Mouse (Mus musculus) gastrocnemius, adult 8-10 months (tissue): ENCODE measurements around the gene Nkiras2. TPM values are rescaled to one million over a fixed set of nuclear protein-coding genes. Genes with fewer than 3 reads are reported as not detected.
"Not testable (repeated sequence)": the region's sequence is repeated elsewhere in the genome, so short reads cannot be mapped to it uniquely, and the experiment has no call there.

Experiments
- DNase-seq, 2 experiments: peaks; one replicate each; pipeline ENCODE4 v3.0.0; 2022; ENCODE audit warnings: low spot score in 2 of 2
- total RNA-seq, 4 experiments: library from RNA; stranded (reverse); gene quantifications; 2 replicates each; pipeline ENCODE4 v1.2.4; 2022

The Nkiras2 gene
- 10 to 100 TPM; 18.1 to 18.9 (median 18.6) TPM for total RNA-seq

DNA sequence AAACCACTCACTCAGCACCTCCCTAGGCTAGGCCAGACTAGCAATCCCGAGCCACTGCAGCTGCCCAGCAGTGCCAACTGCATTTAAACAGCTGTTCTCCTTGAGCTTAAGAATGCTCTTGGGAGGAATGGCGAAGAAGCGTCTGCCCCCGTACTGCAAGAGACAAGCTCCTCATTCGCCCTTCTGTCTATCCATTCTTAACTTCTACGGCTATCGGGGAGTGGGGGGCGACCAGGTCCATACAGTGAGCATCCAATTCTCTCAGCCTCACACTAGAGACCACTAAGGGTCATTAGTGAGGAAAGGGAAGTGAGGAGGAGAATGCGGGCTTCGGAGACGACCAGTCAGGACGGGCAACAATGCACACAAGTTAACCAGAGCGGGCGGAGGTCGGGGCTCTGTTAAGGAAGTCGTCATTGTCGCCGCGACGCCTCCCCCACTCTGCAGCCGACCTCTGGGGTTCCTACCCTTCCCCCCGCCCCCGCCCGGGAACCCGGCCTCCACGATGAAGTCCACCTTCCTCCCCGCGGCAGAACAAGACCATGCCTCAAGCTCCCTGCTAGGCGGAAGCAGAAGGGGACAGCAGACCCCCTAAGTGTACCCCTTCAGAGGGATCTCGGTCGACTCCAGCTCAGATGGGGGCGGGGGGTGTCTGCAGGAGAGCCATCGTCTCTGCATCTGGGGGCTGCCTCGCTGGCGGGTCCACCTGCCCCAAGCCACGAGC is at the start of gene Nkiras2:
TSS of gene Nkiras2 (plus strand) at position 484 of the 724 bp plus-strand sequence.
- DNase-seq, result no peak

DNA sequence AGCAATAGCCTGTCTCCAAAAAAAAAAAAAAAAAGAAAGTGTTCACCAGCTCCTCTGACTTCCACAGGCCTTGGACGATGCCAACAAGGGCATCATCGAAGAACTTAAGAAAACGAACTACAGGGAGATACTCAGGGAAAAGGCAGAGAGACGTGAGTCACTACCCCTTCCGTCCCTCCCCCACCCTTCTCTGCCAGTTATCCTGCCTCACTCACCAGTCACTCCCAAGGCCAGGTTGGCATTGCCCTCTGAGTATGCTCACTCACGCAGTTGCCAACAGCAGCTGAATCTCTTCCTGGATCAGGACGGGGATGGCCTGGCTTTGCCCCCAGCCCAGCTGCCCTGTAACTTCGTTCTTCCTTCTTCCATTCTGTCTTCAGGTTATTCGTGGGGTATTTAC is 49.3 kb upstream of the Nkiras2 start:
- DNase-seq, result no peak

DNA sequence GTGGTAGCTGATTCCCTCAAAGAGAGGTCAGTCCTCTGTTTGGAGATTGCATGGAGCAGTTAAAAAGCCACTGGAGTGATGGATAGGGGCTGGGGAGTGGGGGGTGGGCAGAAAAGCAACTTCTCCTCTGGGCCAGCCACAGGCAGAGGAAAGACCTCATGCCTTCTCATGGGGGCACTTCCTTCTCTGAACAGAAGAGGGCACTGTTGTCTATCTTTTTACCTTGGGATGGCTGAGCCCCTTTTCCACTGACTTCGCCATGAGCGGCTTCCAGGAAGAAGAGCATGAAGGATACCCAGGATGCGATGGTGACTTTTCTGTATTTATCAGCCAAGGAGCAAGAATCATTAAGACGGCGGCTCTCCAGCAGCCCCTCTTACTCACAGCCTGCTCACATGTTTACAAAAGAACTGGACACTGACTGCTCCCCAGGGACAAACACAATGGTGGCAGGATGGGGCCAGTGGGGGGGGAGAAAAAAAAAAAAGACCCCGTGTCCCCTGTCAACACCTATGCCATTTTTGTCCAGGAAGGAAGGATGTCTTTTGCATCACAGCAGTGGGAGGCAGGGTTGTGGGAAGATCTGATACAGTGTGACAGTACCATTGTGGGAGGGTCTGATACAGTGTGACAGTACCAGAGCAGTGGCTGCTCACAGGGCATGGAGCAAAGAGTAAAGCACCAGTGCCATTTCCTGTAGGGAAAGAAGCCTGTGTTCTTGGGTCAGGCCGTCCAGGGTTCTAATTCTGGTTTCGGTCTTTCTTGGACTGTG is 48.4 kb upstream of the Nkiras2 start:
- peak; percentile 43 to 62 for DNase-seq

DNA sequence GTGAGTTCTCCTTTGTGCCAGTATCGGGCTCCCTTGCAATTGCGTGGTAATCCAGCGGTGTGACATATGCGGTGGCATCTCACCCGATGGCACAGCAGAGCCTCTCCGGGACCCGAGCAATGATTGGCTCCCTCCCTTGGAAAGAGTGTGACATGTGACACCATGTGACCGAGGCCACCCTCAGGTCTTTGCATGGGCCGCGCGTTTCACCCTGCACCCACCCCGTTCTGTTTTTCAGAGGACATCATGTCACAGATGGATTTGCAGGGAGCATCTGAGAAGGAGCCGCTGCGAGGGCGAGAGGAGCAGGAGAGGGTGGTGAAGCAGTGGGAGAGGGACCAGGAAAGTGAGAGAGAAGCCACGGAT is 47.9 kb upstream of the Nkiras2 start:
- DNase-seq, result no peak

DNA sequence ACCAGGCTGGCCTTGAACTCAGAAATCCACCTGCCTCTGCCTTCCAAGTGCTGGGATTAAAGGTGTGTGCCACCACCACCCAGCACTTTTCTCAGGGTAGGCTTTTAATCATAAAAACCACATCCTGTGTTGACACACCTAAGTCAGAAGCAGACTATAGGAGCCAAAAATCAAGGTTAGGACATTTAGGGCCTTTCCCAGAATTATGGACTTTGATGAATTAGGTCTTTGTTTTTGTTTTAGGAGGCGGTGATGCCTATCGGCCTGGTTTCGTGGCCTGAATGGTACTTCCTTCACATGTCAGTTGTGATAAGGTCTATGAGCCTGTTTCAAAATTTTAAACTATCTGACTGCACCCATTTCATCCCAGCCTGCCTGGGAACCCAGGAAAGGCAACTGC is 44.9 kb upstream of the Nkiras2 start:
- no peak for DNase-seq

DNA sequence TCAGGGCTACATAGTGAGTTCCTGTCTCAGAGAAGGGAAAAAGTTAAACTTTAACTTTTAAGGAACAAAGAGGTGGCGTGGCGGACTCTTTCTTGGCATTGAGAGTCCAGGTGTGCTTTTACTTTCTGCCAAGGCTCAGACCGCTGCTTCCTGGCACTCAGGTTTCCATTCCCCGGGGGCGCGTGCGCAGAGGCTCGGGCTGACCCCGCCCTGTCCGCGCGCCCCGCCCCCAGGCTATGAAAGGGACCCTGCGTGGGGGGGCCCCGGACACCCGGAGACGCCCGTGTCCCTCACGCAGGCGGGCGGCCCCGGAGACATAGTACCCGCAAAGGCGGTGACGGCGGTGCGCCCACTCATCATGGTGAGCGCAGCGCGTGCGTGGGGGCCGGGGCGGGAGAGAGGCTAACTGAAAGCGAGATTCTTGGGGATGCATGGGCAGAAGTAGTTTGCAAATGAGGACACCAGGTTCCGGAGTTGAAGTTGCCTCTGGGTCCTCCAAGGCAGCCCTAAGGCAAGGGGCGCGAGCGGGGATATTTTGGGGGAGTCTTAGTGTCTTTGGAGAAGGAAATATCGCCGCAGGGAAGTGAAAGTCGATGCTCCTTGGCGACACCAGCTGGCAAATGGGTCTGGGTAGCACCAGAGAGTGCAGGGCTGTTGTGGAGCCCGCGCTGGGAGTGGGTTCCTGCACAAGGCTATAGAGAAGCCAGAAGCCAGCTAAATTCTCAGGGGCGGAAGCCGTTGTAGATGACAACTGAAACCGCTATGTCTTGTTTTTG is 44.1 kb upstream of the Nkiras2 start, which contains the start of gene Cnp:
TSS of gene Cnp (plus strand) at position 197 of the 776 bp plus-strand sequence.
- peak; percentile 59 to 60 for DNase-seq

DNA sequence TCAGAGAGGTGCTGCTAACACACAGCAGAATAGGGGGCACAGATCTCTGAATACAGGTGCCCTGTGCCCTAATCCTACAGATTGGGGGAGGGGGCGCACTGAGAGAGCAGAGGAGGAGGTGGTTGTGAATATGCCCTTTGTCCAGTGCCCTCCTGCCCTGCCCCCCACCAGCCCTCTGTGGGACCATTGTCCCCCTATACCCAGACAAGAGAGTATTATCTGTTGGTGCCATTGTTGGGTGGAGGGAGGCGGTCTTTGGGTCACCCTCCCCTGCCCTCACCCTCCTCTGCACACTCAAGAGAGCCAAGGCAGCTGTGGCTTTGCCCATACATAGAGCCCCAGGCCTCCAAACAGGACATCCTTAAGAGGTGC is 43.6 kb upstream of the Nkiras2 start:
- DNase-seq, result no peak

DNA sequence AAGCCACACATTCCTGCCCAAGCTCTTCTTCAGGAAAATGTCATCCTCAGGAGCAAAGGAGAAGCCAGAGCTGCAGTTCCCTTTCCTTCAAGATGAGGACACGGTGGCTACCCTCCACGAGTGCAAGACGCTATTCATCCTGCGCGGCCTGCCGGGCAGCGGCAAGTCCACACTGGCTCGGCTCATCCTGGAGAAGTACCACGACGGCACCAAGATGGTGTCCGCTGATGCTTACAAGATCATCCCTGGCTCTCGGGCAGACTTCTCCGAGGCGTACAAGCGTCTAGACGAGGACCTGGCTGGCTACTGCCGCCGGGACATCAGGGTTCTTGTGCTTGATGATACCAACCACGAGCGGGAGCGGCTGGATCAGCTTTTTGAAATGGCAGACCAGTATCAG is 42.8 kb upstream of the Nkiras2 start:
- DNase-seq, result no peak

DNA sequence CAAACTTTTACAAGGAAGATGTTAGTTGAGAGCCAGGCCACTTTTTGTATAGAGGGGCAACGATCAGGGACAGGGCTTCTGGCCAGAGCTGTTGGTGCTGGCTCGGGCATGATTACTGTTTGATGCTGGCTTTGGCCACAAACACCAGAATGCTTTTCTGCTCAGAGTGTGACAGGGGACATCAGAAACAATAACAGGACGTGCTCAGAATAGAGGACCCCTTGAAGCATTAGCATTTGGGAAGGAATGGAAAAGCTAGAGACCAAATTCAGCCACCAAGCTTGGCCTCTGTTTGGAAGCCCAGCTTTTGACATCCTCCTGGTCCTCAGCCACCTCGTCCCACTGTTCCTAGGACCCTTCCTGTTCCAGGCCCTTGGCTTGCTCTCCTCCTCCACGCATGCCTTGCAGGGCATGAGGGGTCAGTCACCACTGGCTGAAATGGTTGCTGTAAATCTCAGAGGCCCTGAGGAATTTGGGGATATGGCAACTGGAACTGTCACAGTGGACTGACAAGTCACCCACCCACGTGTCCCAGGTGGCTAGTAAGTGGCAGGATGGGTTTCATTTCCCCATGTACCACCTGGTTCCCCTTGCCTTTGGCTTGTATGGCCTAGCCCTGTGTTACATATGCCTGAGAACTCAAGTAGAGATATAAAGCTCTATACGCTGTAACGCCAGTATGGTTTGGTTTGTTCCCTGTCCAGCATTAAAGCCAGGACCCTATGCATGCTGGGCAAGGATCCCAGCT is 41.0 kb upstream of the Nkiras2 start:
- DNase-seq, result no peak

DNA sequence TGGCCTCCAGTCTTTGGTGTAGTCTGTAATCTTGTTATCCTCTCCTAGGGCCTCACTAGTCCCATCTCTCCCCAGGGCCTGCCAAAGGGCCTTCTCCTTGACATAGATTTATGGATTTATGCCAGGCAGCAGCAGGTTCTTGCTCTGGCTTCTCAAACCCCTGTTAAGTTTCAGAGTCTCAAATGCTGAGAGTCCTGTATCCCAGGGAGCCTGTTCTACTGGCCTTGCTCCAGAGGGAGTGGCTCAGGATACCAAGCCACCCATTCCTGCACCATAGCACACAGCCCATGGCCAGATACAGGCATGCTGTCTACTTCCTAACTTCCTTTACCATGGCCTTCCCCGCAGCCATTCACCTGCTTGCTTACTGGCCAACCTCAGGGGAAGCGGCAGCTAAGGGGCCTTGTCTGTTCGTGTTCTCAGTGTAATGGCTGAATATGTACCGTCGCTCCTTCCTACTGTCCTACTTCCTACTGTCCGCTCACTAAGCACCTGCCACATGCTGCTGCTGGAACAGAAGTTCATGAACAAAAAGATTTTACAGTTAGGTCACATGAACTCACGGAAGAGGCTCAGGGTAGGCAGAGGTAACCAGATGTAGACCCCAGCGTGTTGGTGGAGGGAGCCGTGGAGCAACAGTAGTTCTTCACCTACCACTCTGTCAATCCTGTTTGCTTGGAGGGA is 39.8 kb upstream of the Nkiras2 start:
- DNase-seq, result no peak

DNA sequence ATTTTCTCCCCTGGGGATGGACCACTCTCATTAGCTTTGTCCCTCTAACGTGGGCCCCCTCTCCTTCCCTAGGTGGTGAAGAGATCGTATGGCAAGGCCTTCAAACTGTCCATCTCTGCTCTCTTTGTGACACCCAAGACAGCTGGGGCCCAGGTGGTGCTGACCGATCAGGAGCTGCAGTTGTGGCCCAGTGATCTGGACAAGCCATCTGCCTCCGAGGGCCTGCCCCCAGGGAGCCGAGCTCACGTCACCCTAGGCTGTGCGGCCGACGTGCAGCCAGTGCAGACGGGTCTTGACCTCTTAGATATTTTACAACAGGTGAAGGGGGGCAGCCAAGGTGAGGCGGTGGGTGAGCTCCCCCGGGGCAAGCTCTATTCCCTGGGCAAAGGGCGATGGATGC is 38.8 kb upstream of the Nkiras2 start:
- no peak for DNase-seq

DNA sequence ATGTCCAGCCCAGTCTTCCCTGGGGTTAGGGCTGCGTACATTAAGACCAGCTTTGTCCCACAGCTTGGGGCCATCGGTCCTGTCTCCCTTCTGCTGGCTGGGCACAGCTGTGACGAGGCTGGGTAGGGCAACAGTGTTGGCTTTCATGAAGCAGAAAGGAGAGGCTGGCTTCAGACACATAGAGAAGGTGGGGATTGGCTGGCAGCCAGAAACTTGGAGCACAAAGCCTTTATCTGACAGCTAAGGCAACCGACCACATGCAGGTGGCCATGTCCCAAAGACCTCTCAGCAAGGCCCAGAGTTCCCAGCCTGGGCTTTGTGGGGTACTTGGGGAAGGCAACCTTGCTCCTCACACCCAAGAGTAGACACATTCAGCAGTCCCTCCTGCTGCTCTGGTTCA is 37.3 kb upstream of the Nkiras2 start:
- DNase-seq, result no peak

DNA sequence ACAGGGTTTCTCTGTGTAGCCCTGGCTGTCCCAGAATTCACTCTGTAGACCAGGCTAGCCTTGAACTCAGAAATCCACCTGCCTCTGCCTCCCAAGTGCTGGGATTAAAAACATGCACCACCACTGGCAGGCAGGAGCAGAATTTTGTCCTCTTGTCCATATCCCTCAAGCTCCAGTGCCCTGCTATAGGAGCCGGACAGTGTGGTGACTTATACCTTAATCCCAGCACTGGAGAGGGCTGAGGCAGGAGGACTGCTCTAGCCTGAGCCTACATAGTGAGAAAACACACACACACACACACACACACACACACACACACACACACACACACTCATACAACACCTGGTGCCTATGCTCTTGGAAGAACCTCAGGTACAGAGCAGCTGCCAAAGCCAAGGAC is 36.6 kb upstream of the Nkiras2 start:
- not testable (repeated sequence) for DNase-seq

DNA sequence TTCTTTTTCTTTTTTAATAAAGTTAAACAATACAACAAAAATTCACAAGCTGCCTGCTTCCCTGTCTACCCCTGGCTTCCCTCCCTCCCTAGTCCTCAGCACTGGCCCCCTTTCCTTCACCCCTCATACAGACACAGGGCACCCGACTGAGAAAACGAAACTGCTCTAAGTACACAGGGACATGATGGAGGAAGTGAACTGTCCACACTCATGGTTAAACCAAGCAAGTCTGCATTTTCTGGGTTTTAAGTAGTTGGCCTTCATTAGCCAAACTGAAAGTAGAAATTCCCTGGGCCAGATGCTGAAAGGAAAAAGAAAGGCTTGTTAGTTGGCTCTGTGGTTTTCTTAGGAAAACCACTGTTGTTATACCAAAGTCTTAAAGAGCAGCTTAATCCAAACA is 36.2 kb upstream of the Nkiras2 start:
- DNase-seq, result no peak

DNA sequence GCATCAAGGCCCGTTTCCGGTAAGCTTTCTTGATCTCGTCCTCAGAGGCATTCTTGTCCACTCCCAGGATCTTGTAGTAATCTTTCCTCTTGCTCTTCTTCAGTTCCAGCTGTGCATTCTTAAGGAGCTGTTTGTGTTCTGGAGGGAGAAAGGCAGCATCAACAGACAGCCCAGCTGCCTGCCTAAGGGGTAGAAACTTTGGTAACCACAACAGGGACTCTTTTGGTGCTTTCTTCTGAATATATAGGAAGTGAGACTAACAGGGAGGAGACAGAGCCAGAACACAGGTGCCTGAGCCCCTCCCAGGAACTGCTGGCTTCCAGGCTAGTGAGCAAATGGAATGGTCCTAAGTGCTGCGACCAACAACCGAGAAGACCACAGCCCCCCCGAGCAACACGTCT is 34.5 kb upstream of the Nkiras2 start:
- DNase-seq, result no peak

DNA sequence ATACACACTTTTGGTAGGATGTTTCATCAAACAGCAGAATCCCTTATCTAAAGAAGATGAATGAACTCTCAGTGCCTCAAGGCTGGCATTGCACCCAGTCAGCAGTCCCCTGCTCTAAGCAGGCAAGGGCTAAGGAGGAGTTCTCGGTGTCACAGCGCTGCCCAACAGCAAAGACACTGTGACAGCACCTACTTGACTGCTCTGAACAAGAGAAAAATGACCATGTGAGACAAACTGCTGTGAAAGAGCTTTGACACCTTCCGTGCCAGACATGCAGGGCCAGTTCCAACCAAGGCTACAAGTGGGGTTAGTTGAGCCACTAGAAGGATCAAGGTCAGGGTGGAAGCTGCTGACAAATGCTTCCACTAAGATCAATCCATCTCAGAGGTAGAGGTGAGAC is 33.9 kb upstream of the Nkiras2 start:
- no peak for DNase-seq

DNA sequence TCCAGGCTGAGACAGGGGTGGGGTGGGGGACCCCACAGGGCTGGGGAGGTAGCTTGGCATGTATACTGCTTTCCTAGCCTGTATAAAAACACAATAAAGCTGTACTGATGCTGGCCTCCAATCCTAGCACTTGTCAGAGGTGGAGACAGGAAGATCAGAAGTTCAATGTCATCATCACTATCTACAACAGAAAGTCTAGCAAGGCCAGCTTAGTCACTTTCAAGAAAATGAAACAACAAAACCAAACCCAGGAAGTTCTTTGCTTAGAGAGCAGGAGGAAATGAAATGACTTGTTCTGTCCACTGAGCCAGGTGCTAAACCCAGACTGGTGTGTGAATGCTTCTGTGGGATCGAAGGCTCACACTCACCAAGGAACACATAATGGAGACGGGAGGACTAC is 30.6 kb upstream of the Nkiras2 start:
- DNase-seq, result no peak

DNA sequence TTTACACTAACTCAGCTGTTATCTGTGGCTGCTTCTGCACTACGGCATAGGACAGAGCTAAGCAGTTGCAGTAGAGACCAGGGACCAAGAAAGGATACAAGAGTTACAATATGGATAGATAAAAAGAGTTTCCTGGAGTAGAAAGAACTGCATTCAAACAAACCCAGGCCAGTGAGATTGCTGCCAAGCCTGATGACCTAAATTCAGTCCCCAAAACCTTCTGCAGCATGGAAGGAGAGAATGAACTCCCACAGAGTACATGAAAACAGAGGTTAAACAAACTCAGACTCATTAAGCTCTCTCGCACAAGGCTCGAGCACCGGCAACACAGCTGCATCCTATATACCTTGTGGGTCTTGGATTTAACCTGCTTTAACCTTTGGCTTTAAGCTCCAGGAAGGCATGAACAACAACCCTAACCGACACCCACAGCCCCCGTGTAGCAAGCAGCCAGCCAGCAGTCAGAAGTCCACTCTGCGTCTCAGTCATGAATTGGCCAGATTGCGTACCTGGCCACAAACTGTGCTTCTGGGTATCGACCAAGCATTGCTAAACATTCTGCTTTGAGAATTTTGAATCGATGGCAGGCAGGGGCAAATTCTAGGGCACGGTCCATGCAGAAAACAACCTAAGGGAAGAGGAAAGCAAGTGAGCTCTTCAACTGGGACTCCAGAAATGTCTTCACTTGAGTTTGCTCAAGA is 26.5 kb upstream of the Nkiras2 start:
- no peak for DNase-seq

DNA sequence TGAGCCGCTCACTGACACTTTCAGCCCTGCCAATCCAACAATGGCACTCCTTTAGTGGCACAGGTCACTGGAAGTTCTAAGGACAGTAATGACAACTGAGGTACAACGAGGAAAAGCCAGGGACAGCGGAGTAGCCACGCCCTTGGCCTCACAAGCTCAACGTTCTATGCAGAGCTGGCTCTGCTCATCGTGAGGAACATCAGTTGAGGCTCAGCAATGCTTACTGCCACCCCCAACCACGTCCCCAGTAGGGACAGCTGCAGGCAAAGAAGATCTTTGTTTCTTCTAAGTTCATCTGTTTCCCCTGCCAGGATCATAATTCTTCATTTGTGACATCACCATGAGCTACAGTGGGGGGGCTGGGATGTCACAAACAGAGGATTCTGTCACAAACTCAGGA is 24.4 kb upstream of the Nkiras2 start:
- DNase-seq, result no peak

DNA sequence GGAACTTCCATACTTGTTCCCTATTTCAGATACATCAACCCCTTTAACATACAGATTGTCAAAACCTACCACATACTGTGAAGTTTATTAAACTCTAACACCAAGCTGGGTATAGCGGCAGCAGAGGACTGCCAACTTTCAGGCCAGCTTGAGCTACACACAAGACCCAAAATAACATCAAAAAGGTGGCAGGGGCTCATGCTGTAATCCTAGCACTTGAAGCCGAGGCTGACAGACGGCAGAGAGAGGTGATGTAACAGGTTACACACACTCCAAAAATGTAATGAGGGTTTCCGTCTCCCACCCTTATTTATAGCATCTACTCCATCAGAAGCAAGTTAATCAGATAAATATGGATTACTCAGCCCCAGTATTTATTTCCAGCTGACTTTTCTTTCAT is 23.5 kb upstream of the Nkiras2 start:
- no peak for DNase-seq
